Mouse (Mus musculus): ENCODE data around the gene Scg3.

DNA sequence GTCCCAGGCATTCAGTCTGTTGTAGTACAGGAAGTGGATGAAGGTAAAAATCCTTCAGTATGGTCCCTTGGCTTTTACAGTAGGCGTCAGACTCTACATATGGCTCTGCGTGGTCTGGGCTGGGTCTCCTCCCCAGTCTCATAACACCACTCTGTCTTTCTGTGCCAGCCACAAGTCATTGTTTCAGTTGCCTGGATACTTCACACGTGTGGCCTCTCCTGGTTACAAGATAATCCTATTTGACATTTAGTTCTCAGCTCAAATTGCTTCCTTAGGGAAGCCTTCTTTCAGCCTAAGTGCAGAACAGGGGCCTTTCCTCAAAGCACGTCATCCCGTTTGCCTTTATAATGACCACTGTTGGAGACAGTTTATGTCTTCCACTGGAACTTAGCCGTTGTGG lies 11.1 kb downstream of the Scg3 start:
- TF ChIP-seq CTCF (IDR thresholded peaks at IDR 0.05; ENCODE audit: extremely low read depth, insufficient read depth, insufficient read length, insufficient replicate concordance) (no peak), POLR2A (IDR thresholded peaks at IDR 0.05; ENCODE audit: low read depth, low read length) (no peak)
